Comparison of ENCODE assay signal across 8 mouse cellular contexts in genomic region chr6:52954441-52954840, GRCm38 (mm10).
DNase-seq lines count a peak whose midpoint lies in the region; ATAC-seq and TF ChIP-seq lines count a peak whose summit lies in the region.

No protein-coding gene starts in this region.

- no peaks in the 10 kb centered on the region for H3K9me3 ChIP-seq in limb, embryonic 11.5 days (ENCODE audit: control insufficient read depth, low read length)
- no peaks in the 10 kb centered on the region for H3K9me3 ChIP-seq in hindbrain, embryonic 14.5 days (ENCODE audit: control insufficient read depth, low read length)

- no peak for TF ChIP-seq CTCF in gastrocnemius, adult 2 months (IDR thresholded peaks at IDR 0.05)

- H3K27me3 ChIP-seq in limb, embryonic 11.5 days (ENCODE audit: control insufficient read depth, insufficient read depth, low read length), result no peaks in the 10 kb centered on the region
- H3K27me3 ChIP-seq in hindbrain, embryonic 14.5 days (ENCODE audit: control insufficient read depth, insufficient read depth, low read length), result no peaks in the 10 kb centered on the region

- H3K9ac ChIP-seq in limb, embryonic 11.5 days (ENCODE audit: low read length), result no peak overlapping the region
- H3K9ac ChIP-seq in hindbrain, embryonic 14.5 days, result no peak overlapping the region

- WGBS in limb, embryonic 11.5 days, result 68% methylated on average over 9 of the region's 9 CpGs
- 67% methylated on average over 9 of the region's 9 CpGs for WGBS in hindbrain, embryonic 14.5 days

- no peak overlapping the region for H3K4me2 ChIP-seq in limb, embryonic 11.5 days (ENCODE audit: low read depth, severe bottlenecking)
- no peak overlapping the region for H3K4me2 ChIP-seq in hindbrain, embryonic 14.5 days (replicated peaks)

- intact Hi-C loops in gastrocnemius, adult 2 months (cut with DNase I), result no loop called here

- peaks cover 20% of the 10 kb centered on the region for H3K4me1 ChIP-seq in limb, embryonic 11.5 days (ENCODE audit: control insufficient read depth, insufficient read depth, low read length)
- peaks cover 4% of the 10 kb centered on the region for H3K4me1 ChIP-seq in hindbrain, embryonic 14.5 days (replicated peaks; ENCODE audit: control insufficient read depth, insufficient read depth, low read length)

- no peaks in the 10 kb centered on the region for H3K36me3 ChIP-seq in limb, embryonic 11.5 days (ENCODE audit: control insufficient read depth, insufficient read depth, low read length)
- no peaks in the 10 kb centered on the region for H3K36me3 ChIP-seq in hindbrain, embryonic 14.5 days (replicated peaks; ENCODE audit: control insufficient read depth, insufficient read depth)

- DNase-seq in gastrocnemius, adult 18-20 months (ENCODE audit: low spot score), result peak; percentile 29
- no peak for DNase-seq in gastrocnemius, postnatal 4 days (ENCODE audit: low spot score in 2 of 2)
- peak; percentile 5 for DNase-seq in 3T3-L1 (ENCODE audit: low read depth, low spot score)
- DNase-seq in gastrocnemius, adult 2 months, result peak; percentile 49
- DNase-seq in limb, embryonic 11.5 days (ENCODE audit: low spot score), result peak; percentile 21
- DNase-seq in right cerebral cortex, adult 2 months (ENCODE audit: low spot score in 2 of 2), result no peak
- no peak for DNase-seq in left cerebral cortex, adult 9 months (ENCODE audit: low spot score in 2 of 2)
- no peak for DNase-seq in hindbrain, embryonic 14.5 days (ENCODE audit: low spot score)

- H3K27ac ChIP-seq in gastrocnemius, adult 2 months, result peak overlapping the region; percentile 58
- no peak overlapping the region for H3K27ac ChIP-seq in limb, embryonic 11.5 days (replicated peaks; ENCODE audit: low read depth, low read length)
- H3K27ac ChIP-seq in hindbrain, embryonic 14.5 days, result no peak overlapping the region

- no peak for ATAC-seq in limb, embryonic 11.5 days (ENCODE audit: insufficient number of reproducible peaks, low FRiP score, low TSS enrichment, low read depth)
- no peak for ATAC-seq in hindbrain, embryonic 14.5 days (ENCODE audit: low FRiP score)

- H3K4me3 ChIP-seq in gastrocnemius, adult 2 months, result no peak overlapping the region
- H3K4me3 ChIP-seq in limb, embryonic 11.5 days (ENCODE audit: low read depth, low read length), result no peak overlapping the region
- H3K4me3 ChIP-seq in hindbrain, embryonic 14.5 days (replicated peaks; ENCODE audit: low read length), result no peak overlapping the region

Comparison
In these comparisons a context has a peak if more than half of its experiments do, and no peak if none do; other contexts are left out.
1. DNase-seq: peak in gastrocnemius, adult 18-20 months (single experiment), 3T3-L1 (single experiment), gastrocnemius, adult 2 months (single experiment) and limb, embryonic 11.5 days (single experiment); none in gastrocnemius, postnatal 4 days (0 of 2), right cerebral cortex, adult 2 months (0 of 2), left cerebral cortex, adult 9 months (0 of 2) and hindbrain, embryonic 14.5 days (single experiment).